Mouse (Mus musculus) liver, postnatal 0 days (tissue): ENCODE data around the gene Tdp1.

ENCODE experiments used
- CTCF ChIP-seq: sonication (generic); IDR thresholded peaks from 2 replicates; pipeline ENCODE4 v1.5.1; 2016; ENCODE audit warnings: antibody characterized with exemption, low read depth
- EP300 ChIP-seq: IDR thresholded peaks from 2 replicates; pipeline ENCODE4 v1.6.1; 2016; ENCODE audit warnings: antibody characterized with exemption, low read depth, mild to moderate bottlenecking

DNA sequence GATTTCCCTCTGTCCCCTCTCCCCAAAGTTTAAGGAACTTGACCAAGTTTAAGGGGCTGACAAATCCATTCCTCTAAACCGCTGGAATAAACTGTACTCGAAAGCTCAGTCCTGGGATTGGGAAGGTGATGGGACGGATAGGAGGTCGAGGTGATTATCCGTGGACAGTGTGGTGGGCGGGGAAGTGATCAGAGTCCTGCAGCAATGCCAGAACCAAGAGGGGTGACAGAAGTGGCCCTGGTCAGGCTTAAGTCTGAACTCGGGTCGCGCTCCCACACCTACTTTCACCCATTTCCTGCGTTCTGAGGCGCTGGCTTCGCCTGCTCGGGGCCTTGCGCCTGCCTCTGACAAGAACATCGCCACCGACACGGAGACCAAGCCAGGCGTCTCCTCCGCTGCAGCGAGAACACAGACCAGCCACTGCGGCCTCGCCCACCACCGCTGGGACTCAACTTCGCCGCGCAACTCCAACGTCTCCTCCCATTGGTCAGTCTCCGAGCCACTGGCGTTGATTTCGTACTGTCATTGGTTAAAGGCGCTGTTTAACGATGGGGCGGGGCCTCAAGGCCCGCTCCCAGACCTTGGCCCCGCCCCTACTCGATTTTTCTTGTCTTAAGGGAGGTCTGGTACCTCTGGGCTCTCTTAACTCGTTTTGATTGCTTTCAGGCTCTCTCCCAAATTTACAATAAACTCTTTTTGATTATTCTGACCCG is 1.2 kb upstream of the Tdp1 start:
- TF ChIP-seq CTCF = no peak
- no peak; the same call in 1 of the 2 replicates for TF ChIP-seq EP300
